Mouse (Mus musculus): Measurements from ENCODE around the gene Slc38a3.
A peak's percentile ranks its signal among the peaks of the same experiment; 100 is the strongest.

Gene Slc38a3

DNA sequence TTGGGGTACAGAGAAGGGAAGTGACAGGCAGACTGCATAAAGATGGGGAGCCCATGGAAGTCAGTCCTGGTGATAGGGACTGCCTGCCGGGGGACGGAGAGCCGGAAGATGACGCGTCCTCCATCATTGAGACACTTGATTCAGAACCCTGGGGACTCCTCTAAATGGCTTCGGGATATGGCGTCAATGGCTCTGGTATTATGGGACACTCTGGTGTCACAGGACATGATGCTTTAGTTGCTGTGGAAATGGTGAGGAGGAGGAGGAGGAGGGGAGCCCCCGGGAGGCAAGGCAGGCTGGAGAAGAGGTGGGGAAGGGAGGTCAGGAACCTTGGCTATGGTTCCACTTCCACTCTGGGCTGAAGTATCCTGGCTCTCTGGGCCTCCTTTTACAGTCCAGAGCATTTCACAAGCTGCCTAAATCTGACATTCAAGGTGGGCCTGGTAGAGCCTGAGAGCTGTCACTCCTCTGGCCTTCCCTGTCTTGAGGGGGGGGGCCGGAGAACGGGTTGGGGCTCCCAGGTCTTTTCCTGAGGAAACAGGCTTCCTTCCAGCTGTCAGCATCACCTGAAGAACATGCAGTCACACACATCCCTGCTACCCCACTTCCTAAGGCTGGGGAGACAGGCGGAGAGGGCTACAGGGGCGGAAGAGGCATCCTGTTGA is 26.2 kb upstream of the Slc38a3 start:
- no peak for DNase-seq

DNA sequence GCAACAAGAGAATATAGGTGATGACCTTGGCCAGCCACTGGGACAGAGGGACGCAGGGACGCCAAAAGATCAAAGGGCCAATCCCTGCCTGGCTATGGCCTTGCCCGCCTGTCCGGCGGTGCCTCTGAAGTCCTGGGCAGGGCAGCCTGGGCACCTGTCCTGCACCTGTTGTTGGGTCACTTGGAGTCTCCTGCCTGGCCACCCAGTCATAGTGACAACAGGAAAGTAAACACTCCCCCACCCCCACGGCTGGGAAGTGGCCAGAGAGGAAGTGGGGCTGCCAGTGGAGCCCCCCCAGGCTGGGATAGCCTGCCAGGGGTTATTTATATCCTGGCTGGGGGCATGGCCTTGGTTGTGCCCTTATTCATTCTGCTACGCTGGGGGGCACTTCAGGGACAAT is 25.3 kb upstream of the Slc38a3 start:
- DNase-seq = peak; percentile 73

GRCm38 (mm10) chr9:107693433-107693987 is 24.2 kb upstream of the Slc38a3 start:
- no peak for DNase-seq

DNA sequence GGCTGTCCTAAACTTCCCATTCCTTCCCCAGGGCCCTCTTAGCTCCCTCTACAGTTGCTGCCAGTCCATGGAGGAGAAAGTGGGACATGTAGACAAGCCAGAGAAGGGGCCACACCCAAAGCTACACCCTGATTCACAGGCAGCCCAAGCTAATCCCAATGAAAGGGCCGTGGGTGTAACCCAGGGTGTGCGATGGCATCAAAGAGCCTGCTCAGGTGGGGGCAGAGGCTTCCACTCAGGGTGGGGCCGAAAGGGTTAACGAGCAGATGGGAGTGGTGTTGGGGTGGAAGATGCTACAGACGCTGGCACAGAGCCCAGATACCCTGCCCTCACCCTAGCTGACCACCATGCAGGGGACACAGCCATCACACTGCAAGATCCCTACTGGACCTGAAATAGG is 23.5 kb upstream of the Slc38a3 start:
- no peak for DNase-seq

- DNase-seq = no peak
Measured at GRCm38 (mm10) chr9:107690391-107690790, 21.1 kb upstream of the Slc38a3 start.

- DNase-seq = no peak
Measured at GRCm38 (mm10) chr9:107688939-107689338, 19.6 kb upstream of the Slc38a3 start.

GRCm38 (mm10) chr9:107688415-107688814 is 19.1 kb upstream of the Slc38a3 start:
- DNase-seq = no peak

GRCm38 (mm10) chr9:107685231-107685981 is 16.1 kb upstream of the Slc38a3 start:
- peak; percentile 82 for DNase-seq

DNA sequence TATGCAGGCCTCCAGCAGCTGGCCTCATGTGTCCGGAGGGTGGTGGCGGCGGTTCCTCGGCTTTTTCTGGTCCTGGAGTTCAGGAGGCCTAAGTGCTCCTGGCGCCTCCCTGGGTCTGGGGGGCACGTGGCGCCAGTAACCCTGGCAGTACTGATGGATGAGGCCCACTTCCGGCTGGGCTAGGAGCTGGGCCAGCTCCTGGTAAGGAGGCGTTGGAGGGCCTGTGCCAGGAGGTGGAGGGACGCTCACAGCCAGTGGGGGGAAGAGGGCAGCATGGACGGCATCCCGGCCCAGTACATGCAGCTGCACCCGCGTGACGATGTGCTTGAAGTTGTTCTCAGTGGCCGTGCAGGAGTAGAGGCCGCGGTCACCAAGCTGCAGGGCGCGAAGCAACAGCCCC is 13.1 kb upstream of the Slc38a3 start:
- DNase-seq = peak; percentile 48

DNA sequence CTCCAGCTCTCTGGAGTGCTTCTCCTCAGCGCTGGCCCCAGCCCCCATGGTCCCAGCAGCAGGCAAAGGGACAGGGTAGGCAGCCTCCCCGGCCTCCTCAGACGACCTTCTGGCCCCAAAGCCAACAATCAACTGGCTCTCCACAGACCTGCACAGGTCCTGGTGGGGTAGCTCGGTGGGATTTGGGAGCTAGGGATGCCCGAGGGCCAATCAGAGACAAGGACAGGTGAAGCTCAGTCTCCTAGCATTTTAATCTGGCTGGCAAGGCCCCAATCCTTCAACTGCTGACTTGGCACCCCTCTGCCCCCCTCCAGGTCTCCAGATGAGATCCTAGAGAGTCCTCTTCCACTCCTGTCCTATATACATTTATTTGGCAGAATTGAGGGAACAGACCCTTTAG is 10.2 kb upstream of the Slc38a3 start, which contains the start of gene Gnat1:
Gene Gnat1, minus strand, starts transcription at position 212 of the 400 bp plus-strand sequence.
- DNase-seq = no peak

DNA sequence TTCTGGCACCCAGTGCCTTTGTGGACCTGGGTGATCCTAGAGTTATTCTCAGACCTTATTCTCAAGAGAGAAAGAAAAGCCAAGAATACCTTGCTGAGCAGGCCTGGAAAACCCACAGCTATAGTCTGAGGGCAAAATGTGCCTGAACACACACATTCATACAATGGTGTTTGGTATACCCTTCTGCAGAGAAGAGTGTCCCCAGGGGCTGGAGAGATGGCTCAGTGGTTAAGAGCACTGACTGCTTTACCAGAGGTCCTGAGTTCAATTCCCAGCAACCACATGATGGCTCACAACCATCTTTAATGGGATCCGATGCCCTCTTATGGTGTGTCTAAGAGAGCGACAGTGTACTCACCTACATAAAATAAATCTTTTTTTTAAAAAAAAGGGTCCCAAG is 9.5 kb upstream of the Slc38a3 start:
- DNase-seq = no peak

DNA sequence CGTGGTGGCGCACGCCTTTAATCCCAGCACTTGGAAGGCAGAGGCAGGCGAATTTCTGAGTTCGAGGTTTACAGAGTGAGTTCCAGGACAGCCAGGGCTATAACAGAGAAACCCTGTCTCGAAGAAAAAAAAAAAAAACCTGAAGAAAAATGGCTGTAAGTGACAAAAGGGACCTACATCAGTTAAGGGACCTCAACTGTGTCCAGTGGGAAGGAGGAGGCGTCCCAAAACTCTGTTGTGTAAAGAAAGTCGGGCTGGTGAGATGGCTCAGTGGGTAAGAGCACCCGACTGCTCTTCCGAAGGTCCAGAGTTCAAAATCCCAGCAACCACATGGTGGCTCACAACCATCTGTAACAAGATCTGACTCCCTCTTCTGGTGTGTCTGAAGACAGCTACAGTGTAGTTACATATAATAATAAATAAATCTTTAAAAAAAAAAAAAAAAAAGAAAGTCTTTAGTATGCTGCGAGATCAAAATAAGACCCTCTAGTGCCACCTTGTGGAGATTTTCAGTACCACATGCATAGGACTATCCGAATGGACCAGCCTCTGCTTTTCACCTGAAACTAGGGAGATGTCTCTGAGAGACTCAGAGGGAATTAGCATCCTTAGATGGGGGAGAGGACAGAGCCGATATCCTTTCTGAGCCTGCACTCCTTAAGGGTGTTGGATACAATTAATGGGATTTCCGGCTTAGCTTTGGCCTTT is 8.6 kb upstream of the Slc38a3 start:
- DNase-seq = peak; percentile 88

DNA sequence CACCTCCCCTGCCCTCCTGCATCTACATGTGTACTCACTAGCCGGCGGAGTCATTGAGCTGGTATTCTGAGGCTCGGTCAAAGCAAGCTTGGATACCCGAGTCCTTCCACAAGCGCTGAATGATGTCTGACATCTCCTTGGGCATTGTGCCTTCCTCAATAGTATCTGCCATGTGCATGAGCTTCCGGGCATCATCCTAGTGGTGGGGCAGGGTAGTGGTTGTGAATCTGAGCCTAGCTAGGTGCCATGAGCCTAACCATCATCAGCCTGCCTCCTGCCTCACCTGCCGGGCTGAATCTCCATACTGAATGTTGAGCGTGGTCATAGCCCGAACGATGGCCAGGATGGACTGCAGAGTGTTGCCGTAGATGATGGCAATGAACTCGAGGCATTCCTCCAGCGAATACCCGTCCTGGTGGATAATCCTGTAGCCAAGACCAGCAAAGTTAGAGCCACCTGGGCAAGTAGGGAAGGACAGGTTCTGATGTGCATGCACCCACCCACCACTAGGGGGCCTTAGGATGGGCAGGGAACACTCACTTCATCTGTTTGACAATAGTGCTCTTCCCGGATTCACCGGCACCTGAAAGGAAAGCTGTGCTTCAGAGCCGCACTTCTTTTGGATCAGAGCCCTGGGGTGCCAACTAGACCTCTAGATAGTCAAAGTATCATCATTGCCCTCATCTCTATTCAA is 7.9 kb upstream of the Slc38a3 start:
- DNase-seq = peak; percentile 64

DNA sequence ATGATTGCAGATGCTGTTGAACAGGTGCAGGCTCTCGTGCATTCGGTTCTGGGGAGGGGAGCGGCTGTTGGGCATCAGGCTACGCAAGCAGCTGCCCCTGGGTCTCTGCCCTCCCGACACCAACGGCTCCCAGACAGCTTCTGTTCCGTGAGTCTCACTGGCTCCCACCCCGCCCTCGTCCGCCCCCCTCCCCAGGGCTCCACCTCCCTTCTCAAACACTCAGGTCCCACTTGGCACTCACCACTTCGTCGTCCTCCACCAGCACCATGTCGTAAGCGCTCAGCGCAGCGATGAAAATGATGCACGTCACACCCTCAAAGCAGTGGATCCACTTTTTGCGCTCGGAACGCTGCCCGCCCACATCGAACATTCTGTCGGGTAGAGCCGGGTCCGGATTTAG is 7.0 kb upstream of the Slc38a3 start:
- DNase-seq = peak; percentile 51

- DNase-seq = peak; percentile 86
Measured at GRCm38 (mm10) chr9:107675671-107676301, 6.5 kb upstream of the Slc38a3 start.

GRCm38 (mm10) chr9:107674609-107675429 is 5.5 kb upstream of the Slc38a3 start:
- DNase-seq = no peak

- no peak for DNase-seq
Measured at GRCm38 (mm10) chr9:107670259-107670658, 929 bp upstream of the Slc38a3 start.

GRCm38 (mm10) chr9:107668916-107669315 is 414 bp downstream of the Slc38a3 start:
- no peak for DNase-seq

DNA sequence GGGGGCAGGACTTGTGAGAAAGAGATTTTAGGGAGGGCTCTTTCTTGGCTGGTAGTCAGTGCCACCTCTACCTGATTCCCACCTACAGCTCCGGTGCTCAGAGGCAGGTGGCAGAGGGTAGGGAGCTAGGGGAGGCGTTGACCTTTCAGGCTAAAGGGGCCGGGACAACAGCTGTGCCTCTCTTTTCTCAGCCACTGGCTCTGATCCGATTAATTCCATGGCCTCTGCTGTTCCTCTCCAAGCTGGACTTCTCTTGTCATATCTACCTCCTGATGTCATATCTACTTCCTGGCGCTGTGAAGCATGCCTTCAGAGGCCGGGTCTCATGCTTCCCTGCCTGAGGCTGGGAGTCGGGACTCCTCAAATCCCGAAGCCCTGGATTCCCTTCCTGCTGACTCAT is 1.3 kb downstream of the Slc38a3 start:
- no peak for DNase-seq

GRCm38 (mm10) chr9:107667219-107667618 is 2.1 kb downstream of the Slc38a3 start:
- DNase-seq = peak; percentile 64

GRCm38 (mm10) chr9:107666751-107667205 is 2.6 kb downstream of the Slc38a3 start:
- DNase-seq = no peak

All from lung, postnatal 10 days (tissue).